11 mouse cellular contexts compared by ENCODE assay signal in genomic region chr17:45885461-45886336, GRCm38 (mm10).
DNase-seq lines count a peak whose midpoint lies in the region; ATAC-seq and TF ChIP-seq lines count a peak whose summit lies in the region.
"Had no signal": no experiment of that assay in that cellular context is flagged by ENCODE, and none has a peak within 500 bp of the region (broad histone marks: within the 10 kb centered on the region; RNA-seq: fewer than 3 reads in every experiment).

No protein-coding gene starts in this region.

- H3K4me2 ChIP-seq in embryonic facial prominence, embryonic 12.5 days (replicated peaks): peak overlapping the region; percentile 26
- H3K4me2 ChIP-seq in kidney, embryonic 16.5 days (replicated peaks; ENCODE audit: low read depth, low read length): peak overlapping the region; percentile 20; the same call in 1 of the 2 replicates
- peak overlapping the region; percentile 57 for H3K4me2 ChIP-seq in liver, postnatal 0 days (ENCODE audit: low read depth, low read length)

- no peak for DNase-seq in heart, embryonic 10.5 days (ENCODE audit: low spot score)
- DNase-seq in liver, postnatal 0 days: peak; percentile 60
- no peak for DNase-seq in testis, postnatal 10 days (ENCODE audit: low spot score)
- no peak for DNase-seq in adrenal gland, postnatal 10 days
- DNase-seq in retina, postnatal 1 day: no peak
- DNase-seq: cerebellum, postnatal 10 days; right cerebral cortex, postnatal 4 days had no signal

- no peak overlapping the region for H3K4me3 ChIP-seq in embryonic facial prominence, embryonic 12.5 days
- peak overlapping the region; percentile 13; the same call in 1 of the 2 replicates for H3K4me3 ChIP-seq in heart, embryonic 10.5 days
- no peak overlapping the region for H3K4me3 ChIP-seq in kidney, embryonic 16.5 days (ENCODE audit: low read length)
- 0 out of 2 replicates have a peak overlapping the region, but pooled peaks have one; percentile 10 for H3K4me3 ChIP-seq in liver, postnatal 0 days (ENCODE audit: low read depth, low read length)

- no peak overlapping the region for H3K9ac ChIP-seq in embryonic facial prominence, embryonic 12.5 days
- no peak overlapping the region for H3K9ac ChIP-seq in kidney, embryonic 16.5 days (replicated peaks; ENCODE audit: low read length)
- H3K9ac ChIP-seq in liver, postnatal 0 days (replicated peaks): peak overlapping the region; percentile 38; the same call in 1 of the 2 replicates

- no peak for TF ChIP-seq EP300 in liver, postnatal 0 days (IDR thresholded peaks at IDR 0.05; ENCODE audit: low read depth)

- no peaks in the 10 kb centered on the region for H3K27me3 ChIP-seq in embryonic facial prominence, embryonic 12.5 days
- peaks cover 18% of the 10 kb centered on the region; the same call in 1 of the 2 replicates for H3K27me3 ChIP-seq in heart, embryonic 10.5 days (ENCODE audit: insufficient read depth, poor library complexity, severe bottlenecking)
- H3K27me3 ChIP-seq in kidney, embryonic 16.5 days (ENCODE audit: insufficient read depth, low read length): no peaks in the 10 kb centered on the region
- no peaks in the 10 kb centered on the region for H3K27me3 ChIP-seq in liver, postnatal 0 days (ENCODE audit: insufficient read depth, low read length)

- TF ChIP-seq CTCF in liver, postnatal 0 days (IDR thresholded peaks at IDR 0.05; ENCODE audit: low read depth): no peak

- no peak overlapping the region for H3K27ac ChIP-seq in embryonic facial prominence, embryonic 12.5 days
- H3K27ac ChIP-seq in heart, embryonic 10.5 days: peak overlapping the region; percentile 43
- H3K27ac ChIP-seq in kidney, embryonic 16.5 days (ENCODE audit: low read length): peak overlapping the region; percentile 36
- H3K27ac ChIP-seq in liver, postnatal 0 days (ENCODE audit: low read depth): peak overlapping the region; percentile 74

- H3K36me3 ChIP-seq in embryonic facial prominence, embryonic 12.5 days: no peaks in the 10 kb centered on the region
- no peaks in the 10 kb centered on the region for H3K36me3 ChIP-seq in heart, embryonic 10.5 days
- H3K36me3 ChIP-seq in kidney, embryonic 16.5 days (ENCODE audit: insufficient read depth, low read length): no peaks in the 10 kb centered on the region
- H3K36me3 ChIP-seq in liver, postnatal 0 days (replicated peaks; ENCODE audit: insufficient read depth, low read length): no peaks in the 10 kb centered on the region

- WGBS in embryonic facial prominence, embryonic 12.5 days: 37% methylated on average over 24 of the region's 24 CpGs
- 51% methylated on average over 24 of the region's 24 CpGs for WGBS in heart, embryonic 10.5 days
- WGBS in kidney, embryonic 16.5 days: 41% methylated on average over 24 of the region's 24 CpGs
- 33% methylated on average over 24 of the region's 24 CpGs for WGBS in liver, postnatal 0 days (ENCODE audit: insufficient replicate concordance)

- no peaks in the 10 kb centered on the region for H3K9me3 ChIP-seq in embryonic facial prominence, embryonic 12.5 days
- no peaks in the 10 kb centered on the region for H3K9me3 ChIP-seq in heart, embryonic 10.5 days
- H3K9me3 ChIP-seq in kidney, embryonic 16.5 days (ENCODE audit: low read length): no peaks in the 10 kb centered on the region
- H3K9me3 ChIP-seq in liver, postnatal 0 days (ENCODE audit: low read length): no peaks in the 10 kb centered on the region

- H3K4me1 ChIP-seq in embryonic facial prominence, embryonic 12.5 days: peaks cover 39% of the 10 kb centered on the region
- peaks cover 48% of the 10 kb centered on the region for H3K4me1 ChIP-seq in heart, embryonic 10.5 days
- peaks cover 35% of the 10 kb centered on the region for H3K4me1 ChIP-seq in kidney, embryonic 16.5 days (ENCODE audit: insufficient read depth, low read length)
- H3K4me1 ChIP-seq in liver, postnatal 0 days (ENCODE audit: insufficient read depth): peaks cover 14% of the 10 kb centered on the region

- ATAC-seq in embryonic facial prominence, embryonic 12.5 days (ENCODE audit: insufficient number of reproducible peaks, insufficient read depth, low FRiP score, low TSS enrichment): no peak; the same call in 1 of the 2 replicates
- peak; percentile 59 for ATAC-seq in kidney, embryonic 16.5 days (ENCODE audit: low FRiP score, low TSS enrichment)
- peak; percentile 91 for ATAC-seq in liver, postnatal 0 days
- ATAC-seq in activated CD4-positive, CD25-positive, alpha-beta regulatory T cell, adult 4 months: no peak
- ATAC-seq: Patski had no signal

Comparison
In these comparisons a context has a peak if more than half of its experiments do, and no peak if none do; other contexts are left out.
1. ATAC-seq: peak in kidney, embryonic 16.5 days (single experiment) and liver, postnatal 0 days (single experiment); none in embryonic facial prominence, embryonic 12.5 days (single experiment) and activated CD4-positive, CD25-positive, alpha-beta regulatory T cell, adult 4 months (single experiment).
2. H3K4me3 ChIP-seq: peak in heart, embryonic 10.5 days (single experiment) and liver, postnatal 0 days (single experiment); none in embryonic facial prominence, embryonic 12.5 days (single experiment) and kidney, embryonic 16.5 days (single experiment).
3. Peak in every context shown above with its lines, with median percentiles within 50 percentile points of each other: H3K4me2 ChIP-seq.